Comparison of ENCODE assay signal across 9 mouse cellular contexts in the genomic region with DNA sequence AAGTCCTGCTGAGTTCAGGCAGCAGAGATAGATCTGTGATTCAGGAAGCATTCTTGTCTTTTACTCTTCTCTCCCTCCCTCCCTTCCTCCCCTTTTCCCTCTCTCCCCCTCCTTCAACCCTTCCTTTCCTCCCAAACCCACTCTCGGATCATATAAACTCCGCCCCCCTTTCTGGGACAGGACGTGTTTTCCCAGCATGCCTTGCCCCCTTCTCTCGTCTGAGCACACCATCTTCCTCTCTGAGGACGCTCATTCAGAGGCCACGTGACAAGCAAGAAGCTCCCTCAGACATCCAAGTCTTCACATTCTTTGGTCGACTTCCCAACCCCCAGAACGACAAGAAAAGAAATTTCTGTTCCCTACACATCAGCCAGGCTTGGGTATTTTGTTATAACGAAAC. TPM values are rescaled to one million over a fixed set of nuclear protein-coding genes. Genes with fewer than 3 reads are reported as not detected.
A peak's percentile ranks its signal among the peaks of the same experiment; 100 is the strongest.
DNase-seq lines count a peak whose midpoint lies in the region; ATAC-seq lines count a peak whose summit lies in the region.
"Had no signal": no experiment of that assay in that cellular context is flagged by ENCODE, and none has a peak within 500 bp of the region (broad histone marks: within the 10 kb centered on the region; RNA-seq: fewer than 3 reads in every experiment).

No protein-coding gene starts in this region.

- DNase-seq in midbrain, embryonic 14.5 days = peak; percentile 26
- peak; percentile 97 for DNase-seq in heart, adult 11 months
- peak; percentile 44 for DNase-seq in lung, postnatal 36 days
- DNase-seq in cerebellum, adult 9-11 months = no peak

- no peaks in the 10 kb centered on the region for H3K9me3 ChIP-seq in midbrain, embryonic 14.5 days (ENCODE audit: control insufficient read depth, low read length)
- no peaks in the 10 kb centered on the region for H3K9me3 ChIP-seq in midbrain, embryonic 15.5 days
- H3K9me3 ChIP-seq in heart, embryonic 16.5 days (replicated peaks; ENCODE audit: control insufficient read depth, low read length) = peaks cover 3% of the 10 kb centered on the region

- no peak overlapping the region for H3K27ac ChIP-seq in midbrain, embryonic 14.5 days (replicated peaks; ENCODE audit: low read depth, low read length)
- H3K27ac ChIP-seq in midbrain, embryonic 15.5 days = no peak overlapping the region
- no peak overlapping the region for H3K27ac ChIP-seq in heart, embryonic 16.5 days (ENCODE audit: low read length)
- H3K27ac ChIP-seq: macrophage had no signal

- 49% methylated on average over 9 of the region's 9 CpGs for WGBS in midbrain, embryonic 14.5 days
- 45% methylated on average over 9 of the region's 9 CpGs for WGBS in midbrain, embryonic 15.5 days
- WGBS in heart, embryonic 16.5 days = 29% methylated on average over 9 of the region's 9 CpGs

- no peak overlapping the region for H3K4me2 ChIP-seq in midbrain, embryonic 14.5 days (ENCODE audit: low read length)
- no peak overlapping the region for H3K4me2 ChIP-seq in midbrain, embryonic 15.5 days
- peak overlapping the region; percentile 15; the same call in 1 of the 2 replicates for H3K4me2 ChIP-seq in heart, embryonic 16.5 days (ENCODE audit: low read depth, low read length)

- H3K9ac ChIP-seq in midbrain, embryonic 14.5 days (replicated peaks; ENCODE audit: low read length) = no peak overlapping the region
- no peak overlapping the region for H3K9ac ChIP-seq in midbrain, embryonic 15.5 days
- no peak overlapping the region for H3K9ac ChIP-seq in heart, embryonic 16.5 days (ENCODE audit: low read length)

- H3K4me1 ChIP-seq in midbrain, embryonic 14.5 days (ENCODE audit: control insufficient read depth, insufficient read depth, low read length) = peaks cover 7% of the 10 kb centered on the region
- peaks cover 8% of the 10 kb centered on the region; the same call in 1 of the 2 replicates for H3K4me1 ChIP-seq in midbrain, embryonic 15.5 days
- H3K4me1 ChIP-seq in heart, embryonic 16.5 days (ENCODE audit: control insufficient read depth, insufficient read depth, low read length) = peaks cover 8% of the 10 kb centered on the region

- no peak overlapping the region for H3K4me3 ChIP-seq in midbrain, embryonic 14.5 days (replicated peaks; ENCODE audit: low read depth, low read length)
- no peak overlapping the region for H3K4me3 ChIP-seq in midbrain, embryonic 15.5 days
- H3K4me3 ChIP-seq in heart, embryonic 16.5 days (ENCODE audit: low read length) = no peak overlapping the region

- ATAC-seq in midbrain, embryonic 14.5 days (ENCODE audit: low FRiP score, low TSS enrichment) = no peak
- no peak for ATAC-seq in midbrain, embryonic 15.5 days (replicated peaks)
- no peak for ATAC-seq in heart, embryonic 16.5 days (replicated peaks; ENCODE audit: extremely low read depth, insufficient read depth, low FRiP score)
- no peak for ATAC-seq in granulocyte monocyte progenitor cell, adult 5-6 weeks (replicated peaks; ENCODE audit: poor library complexity, severe bottlenecking)

- no peaks in the 10 kb centered on the region for H3K36me3 ChIP-seq in midbrain, embryonic 14.5 days (ENCODE audit: control insufficient read depth, insufficient read depth, low read length)
- H3K36me3 ChIP-seq in midbrain, embryonic 15.5 days (replicated peaks) = no peaks in the 10 kb centered on the region
- H3K36me3 ChIP-seq in heart, embryonic 16.5 days (ENCODE audit: control insufficient read depth, insufficient read depth) = no peaks in the 10 kb centered on the region
- H3K36me3 ChIP-seq: G1E had no signal

- H3K27me3 ChIP-seq in midbrain, embryonic 14.5 days (ENCODE audit: control insufficient read depth, insufficient read depth, low read length) = no peaks in the 10 kb centered on the region
- no peaks in the 10 kb centered on the region for H3K27me3 ChIP-seq in midbrain, embryonic 15.5 days (replicated peaks)
- H3K27me3 ChIP-seq in heart, embryonic 16.5 days (ENCODE audit: control insufficient read depth, insufficient read depth, low read length) = no peaks in the 10 kb centered on the region

RNA-seq across cellular contexts. Expression of a gene that starts 36.0 kb away (rescaled TPM):
- 1.7 and 6.2 TPM in 2 replicates for polyA plus RNA-seq in midbrain, embryonic 14.5 days (2014; fragmentation: Nextera tagmentation; extraction: Ambion mirVana)
- polyA plus RNA-seq in midbrain, embryonic 15.5 days (2015; fragmentation: Nextera tagmentation; extraction: Ambion mirVana) = 6.2 and 6.3 TPM in 2 replicates
- 16.7 and 17.5 TPM in 2 replicates for polyA plus RNA-seq in heart, embryonic 16.5 days (2015; fragmentation: Nextera tagmentation; extraction: Ambion mirVana)
- total RNA-seq in granulocyte monocyte progenitor cell, adult 5-6 weeks (2014; fragmentation: Nextera tagmentation) = not detected in 2 replicates
- total RNA-seq in granulocyte monocyte progenitor cell, adult 5-6 weeks (2017) = not detected in 2 replicates
- polyA plus RNA-seq: G1E, macrophage had no signal

RNA-seq across cellular contexts. Expression of a gene that starts 42.6 kb away (rescaled TPM):
- polyA plus RNA-seq in midbrain, embryonic 14.5 days (2014; fragmentation: Nextera tagmentation; extraction: Ambion mirVana) = 38.5 and 50.1 TPM in 2 replicates
- 42.0 and 51.4 TPM in 2 replicates for polyA plus RNA-seq in midbrain, embryonic 15.5 days (2015; fragmentation: Nextera tagmentation; extraction: Ambion mirVana)
- 65.7 and 72.0 TPM in 2 replicates for polyA plus RNA-seq in heart, embryonic 16.5 days (2015; fragmentation: Nextera tagmentation; extraction: Ambion mirVana)
- total RNA-seq in granulocyte monocyte progenitor cell, adult 5-6 weeks (2014; fragmentation: Nextera tagmentation) = 52.6 and 71.6 TPM in 2 replicates
- 73.2 and 91.8 TPM in 2 replicates for total RNA-seq in granulocyte monocyte progenitor cell, adult 5-6 weeks (2017)
